Mouse (Mus musculus) embryonic facial prominence, embryonic 12.5 days (tissue): ENCODE measurements around the gene Vps4b. TPM values are rescaled to one million over a fixed set of nuclear protein-coding genes. Genes with fewer than 3 reads are reported as not detected.

ENCODE experiments used
- ATAC-seq: fragments of 200-750 bp; cut with Nextera tagmentation; 2 replicates; pipeline ENCODE4 v1.8.0; 2017; ENCODE audit not compliant: insufficient number of reproducible peaks, insufficient read depth, low FRiP score, low TSS enrichment
- H3K27ac ChIP-seq: fragments of 300-500 bp; sonication (generic); 2 replicates; pipeline ENCODE4 v1.5.1; 2016; ENCODE audit warnings: mild to moderate bottlenecking
- H3K27me3 ChIP-seq: fragments of 300-500 bp; sonication (generic); 2 replicates; pipeline ENCODE4 v1.6.1; 2016; ENCODE audit warnings: mild to moderate bottlenecking, moderate library complexity
- H3K36me3 ChIP-seq: fragments of 300-500 bp; sonication (generic); 2 replicates; pipeline ENCODE4 v1.6.1; 2016; ENCODE audit warnings: mild to moderate bottlenecking
- H3K4me1 ChIP-seq: fragments of 300-500 bp; sonication (generic); 2 replicates; pipeline ENCODE4 v1.6.1; 2016
- H3K4me2 ChIP-seq: fragments of 300-500 bp; sonication (generic); replicated peaks from 2 replicates; pipeline ENCODE4 v1.6.1; 2016; ENCODE audit warnings: mild to moderate bottlenecking, moderate library complexity
- H3K4me3 ChIP-seq: fragments of 300-500 bp; sonication (generic); 2 replicates; pipeline ENCODE4 v1.5.1; 2016; ENCODE audit warnings: mild to moderate bottlenecking
- H3K9ac ChIP-seq: fragments of 300-500 bp; sonication (generic); 2 replicates; pipeline ENCODE4 v1.6.1; 2016; ENCODE audit warnings: mild to moderate bottlenecking, moderate library complexity
- H3K9me3 ChIP-seq: fragments of 300-500 bp; sonication (generic); 2 replicates; pipeline ENCODE4 v1.6.1; 2016; ENCODE audit warnings: mild to moderate bottlenecking, moderate library complexity
- WGBS: fragments of 180-500 bp; shearing (Covaris S2); methylation state at CpG from one replicate; pipeline ENCODE4 v1.1.7; 2016; 5-methylcytosine and 5-hydroxymethylcytosine counted together
- polyA plus RNA-seq: library from polyadenylated mRNA; unstranded; fragments of >200 nt; fragmentation: Nextera tagmentation; extraction: Ambion mirVana; gene quantifications from 2 replicates; pipeline ENCODE4 v1.2.1, GENCODE M21; 2016

Vps4b gene
- polyA plus RNA-seq, 1 experiment from 2014 or later, result 72.2 TPM

DNA sequence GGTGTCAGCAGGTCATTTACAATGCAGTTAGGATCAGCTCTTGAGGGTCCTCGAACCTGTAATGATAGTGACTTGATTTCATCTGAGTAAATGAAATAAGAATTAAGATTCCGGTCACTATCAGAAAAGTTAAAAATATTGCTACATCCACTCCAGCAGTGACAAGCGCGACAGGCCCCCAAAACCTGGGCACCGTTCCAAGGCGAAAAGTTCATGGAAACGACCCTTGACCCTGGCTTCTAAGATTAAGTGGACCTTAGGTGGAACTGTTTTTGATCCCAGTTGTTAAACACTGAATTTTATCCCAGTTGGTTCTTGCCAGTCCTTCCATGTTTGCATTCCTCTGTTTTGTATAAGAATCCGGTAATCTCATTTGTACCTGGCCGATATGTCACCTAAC, 22.4 kb downstream of the Vps4b start:
- H3K9ac ChIP-seq, result no peak overlapping the region
- no peak overlapping the region for H3K27ac ChIP-seq
- H3K4me3 ChIP-seq, result no peak overlapping the region
- no peaks in the 10 kb centered on the region for H3K4me1 ChIP-seq
- no peaks in the 10 kb centered on the region for H3K9me3 ChIP-seq
- no peak for ATAC-seq
- H3K4me2 ChIP-seq, result no peak overlapping the region
- H3K36me3 ChIP-seq, result peaks cover 51% of the 10 kb centered on the region
- no peaks in the 10 kb centered on the region for H3K27me3 ChIP-seq
- WGBS, result 90% methylated on average over 9 of the region's 9 CpGs

DNA sequence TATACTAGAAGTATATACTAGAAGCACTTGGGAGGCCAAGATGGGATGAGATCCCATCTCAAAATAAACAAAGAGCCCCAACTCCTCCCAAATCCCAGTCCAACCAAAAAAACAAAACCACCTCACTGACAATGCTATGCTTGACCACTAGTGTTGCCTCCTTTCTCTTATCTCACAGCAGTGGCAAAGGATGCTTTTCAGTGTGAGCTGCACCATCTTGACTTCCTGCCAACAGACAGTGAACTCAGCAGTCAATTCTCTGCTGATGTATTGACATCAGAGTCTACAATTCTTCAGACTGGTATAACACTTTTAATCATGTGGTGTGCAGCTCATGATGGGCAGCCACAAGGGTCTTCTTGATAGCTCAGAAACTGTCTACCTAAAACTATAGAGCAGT, 27.8 kb downstream of the Vps4b start:
- Histone ChIP-seq H3K9me3 (no peaks in the 10 kb centered on the region), H3K4me1 (no peaks in the 10 kb centered on the region), H3K9ac (no peak overlapping the region), H3K4me2 (no peak overlapping the region), H3K27me3 (no peaks in the 10 kb centered on the region), H3K4me3 (no peak overlapping the region), H3K36me3 (peaks cover 47% of the 10 kb centered on the region), H3K27ac (no peak overlapping the region)
- no peak for ATAC-seq

GRCm38 (mm10) chr1:106765771-106766170, 30.8 kb downstream of the Vps4b start:
- H3K4me1 ChIP-seq, result no peaks in the 10 kb centered on the region
- no peak overlapping the region for H3K27ac ChIP-seq
- no peak for ATAC-seq
- peaks cover 37% of the 10 kb centered on the region for H3K36me3 ChIP-seq
- no peaks in the 10 kb centered on the region for H3K27me3 ChIP-seq
- H3K4me2 ChIP-seq, result no peak overlapping the region
- 96% methylated on average over 8 of the region's 8 CpGs for WGBS
- H3K9ac ChIP-seq, result no peak overlapping the region
- H3K9me3 ChIP-seq, result no peaks in the 10 kb centered on the region
- H3K4me3 ChIP-seq, result no peak overlapping the region

DNA sequence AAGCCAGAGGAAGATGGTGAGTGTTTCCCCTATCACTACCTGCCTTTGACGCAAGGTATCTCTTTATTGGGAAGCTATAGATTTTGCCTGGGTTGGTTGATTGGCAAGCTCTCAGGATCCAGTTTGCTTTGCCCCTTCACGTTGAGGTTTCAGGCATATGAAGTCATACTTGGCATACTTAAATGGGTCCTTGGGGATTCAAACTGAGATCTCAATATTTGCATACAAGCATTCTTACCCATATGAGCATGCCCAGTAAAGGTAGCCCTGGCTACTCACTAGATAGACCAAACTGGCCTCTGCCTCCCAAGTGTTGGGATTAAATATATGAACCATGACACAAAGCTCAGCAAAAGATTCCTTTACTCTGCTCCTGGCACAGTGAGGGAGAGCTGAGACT, 31.7 kb downstream of the Vps4b start:
- Histone ChIP-seq H3K36me3 (peaks cover 29% of the 10 kb centered on the region), H3K9ac (no peak overlapping the region), H3K27me3 (no peaks in the 10 kb centered on the region), H3K27ac (no peak overlapping the region), H3K9me3 (no peaks in the 10 kb centered on the region), H3K4me3 (no peak overlapping the region), H3K4me1 (no peaks in the 10 kb centered on the region), H3K4me2 (no peak overlapping the region)
- ATAC-seq, result no peak
- WGBS, result 89% methylated on average over 2 of the region's 2 CpGs

- H3K4me2 ChIP-seq, result no peak overlapping the region
- H3K9me3 ChIP-seq, result no peaks in the 10 kb centered on the region
- WGBS, result 89% methylated on average over 3 of the region's 3 CpGs
- no peak overlapping the region for H3K27ac ChIP-seq
- ATAC-seq, result no peak
- H3K9ac ChIP-seq, result no peak overlapping the region
- H3K4me1 ChIP-seq, result no peaks in the 10 kb centered on the region
- peaks cover 29% of the 10 kb centered on the region for H3K36me3 ChIP-seq
- no peak overlapping the region for H3K4me3 ChIP-seq
- no peaks in the 10 kb centered on the region for H3K27me3 ChIP-seq
Observed at GRCm38 (mm10) chr1:106764281-106764680, 32.2 kb downstream of the Vps4b start.

DNA sequence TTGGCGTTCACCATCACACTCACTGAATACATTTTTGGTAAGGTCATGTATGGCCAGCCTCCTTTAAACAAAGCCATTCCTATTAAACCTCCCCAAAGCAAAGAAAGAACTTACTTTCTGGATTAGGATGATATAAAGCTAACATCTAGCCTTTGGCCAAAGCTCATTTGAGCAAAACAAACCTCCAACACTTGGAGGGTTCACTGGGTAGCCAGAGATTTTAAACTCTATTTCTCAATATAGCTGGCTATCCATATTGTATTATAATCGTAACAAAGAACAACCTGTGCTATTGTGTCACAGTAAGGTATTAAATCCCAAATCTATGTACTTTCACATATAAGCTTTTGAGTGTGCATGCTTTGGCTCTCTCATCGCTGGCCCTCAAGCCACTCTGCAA, 35.8 kb downstream of the Vps4b start:
- no peak overlapping the region for H3K27ac ChIP-seq
- no peaks in the 10 kb centered on the region for H3K9me3 ChIP-seq
- no peak overlapping the region for H3K9ac ChIP-seq
- WGBS, result 85% methylated on average over 3 of the region's 3 CpGs
- no peak for ATAC-seq
- H3K4me3 ChIP-seq, result no peak overlapping the region
- peaks cover 8% of the 10 kb centered on the region; the same call in 1 of the 2 replicates for H3K4me1 ChIP-seq
- peaks cover 10% of the 10 kb centered on the region; the same call in 1 of the 2 replicates for H3K36me3 ChIP-seq
- no peak overlapping the region for H3K4me2 ChIP-seq
- H3K27me3 ChIP-seq, result no peaks in the 10 kb centered on the region

GRCm38 (mm10) chr1:106759572-106760435, 36.7 kb downstream of the Vps4b start, which contains the start of gene Kdsr:
Kdsr (minus strand) TSS chr1:106759727.
- H3K36me3 ChIP-seq, result peaks cover 3% of the 10 kb centered on the region; the same call in 1 of the 2 replicates
- 3% methylated on average over 50 of the region's 51 CpGs for WGBS
- H3K9ac ChIP-seq, result peak within 1 kb of the TSS; percentile 78
- no peaks in the 10 kb centered on the region for H3K27me3 ChIP-seq
- peak within 1 kb of the TSS; percentile 92 for H3K27ac ChIP-seq
- peak; percentile 99 for ATAC-seq
- H3K4me1 ChIP-seq, result peaks cover 8% of the 10 kb centered on the region; the same call in 1 of the 2 replicates
- no peaks in the 10 kb centered on the region for H3K9me3 ChIP-seq
- H3K4me3 ChIP-seq, result peak within 1 kb of the TSS; percentile 83
- peak within 1 kb of the TSS; percentile 96 for H3K4me2 ChIP-seq

DNA sequence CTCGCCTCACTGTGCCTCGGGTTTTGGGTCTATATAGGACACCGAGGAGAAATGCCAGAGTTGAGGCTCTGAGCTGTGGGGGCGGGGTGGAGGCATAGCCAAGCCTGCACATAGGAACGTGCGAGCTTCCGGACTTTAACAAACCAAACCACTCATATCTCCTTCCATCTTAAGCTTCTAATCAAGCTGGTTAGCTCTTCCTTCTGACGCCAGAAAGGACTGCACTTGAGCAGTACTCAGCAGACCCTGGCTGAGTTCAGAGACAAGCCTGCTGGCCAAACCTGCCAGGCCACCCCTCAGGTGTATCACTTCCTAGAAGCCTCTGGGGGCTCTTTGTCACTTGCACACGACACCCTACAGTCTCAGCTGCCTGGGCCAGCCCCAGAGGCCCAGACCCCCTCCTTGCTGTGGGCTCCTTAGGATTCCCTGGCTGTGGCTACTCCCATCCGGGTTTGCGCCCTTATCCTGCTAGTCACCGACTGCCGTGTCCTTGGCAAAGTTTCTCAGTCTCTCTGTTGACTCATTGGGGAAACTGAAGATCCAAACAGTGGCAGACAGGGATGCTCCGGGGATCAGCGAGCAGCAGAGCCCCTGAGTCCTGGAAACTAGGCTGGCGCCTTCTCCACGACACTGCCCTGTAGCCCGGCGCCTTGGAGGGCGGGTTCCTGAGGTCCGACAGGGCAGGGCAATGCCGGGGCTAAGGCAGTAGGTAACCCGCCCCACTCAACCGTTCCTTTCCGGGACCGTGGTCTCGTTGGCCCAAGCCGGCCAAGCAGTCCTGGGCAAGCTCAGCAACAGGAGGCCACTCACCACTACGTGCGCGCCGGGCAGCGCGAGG, 37.6 kb downstream of the Vps4b start:
- 2% methylated on average over 34 of the region's 34 CpGs for WGBS
- H3K4me2 ChIP-seq, result peak overlapping the region; percentile 96
- no peaks in the 10 kb centered on the region for H3K27me3 ChIP-seq
- no peaks in the 10 kb centered on the region for H3K9me3 ChIP-seq
- peaks cover 8% of the 10 kb centered on the region; the same call in 1 of the 2 replicates for H3K4me1 ChIP-seq
- ATAC-seq, result peak; percentile 18
- H3K4me3 ChIP-seq, result peak overlapping the region; percentile 83
- peak overlapping the region; percentile 92 for H3K27ac ChIP-seq
- H3K36me3 ChIP-seq, result peaks cover 3% of the 10 kb centered on the region; the same call in 1 of the 2 replicates
- H3K9ac ChIP-seq, result peak overlapping the region; percentile 78

GRCm38 (mm10) chr1:106756633-106757032, 39.9 kb downstream of the Vps4b start:
- Histone ChIP-seq H3K4me3 (no peak overlapping the region), H3K36me3 (no peaks in the 10 kb centered on the region; the same call in 1 of the 2 replicates), H3K27ac (no peak overlapping the region), H3K9ac (no peak overlapping the region), H3K4me2 (no peak overlapping the region), H3K9me3 (no peaks in the 10 kb centered on the region), H3K27me3 (no peaks in the 10 kb centered on the region), H3K4me1 (peaks cover 8% of the 10 kb centered on the region; the same call in 1 of the 2 replicates)
- no peak for ATAC-seq
- WGBS, result 87% methylated on average over 4 of the region's 4 CpGs

DNA sequence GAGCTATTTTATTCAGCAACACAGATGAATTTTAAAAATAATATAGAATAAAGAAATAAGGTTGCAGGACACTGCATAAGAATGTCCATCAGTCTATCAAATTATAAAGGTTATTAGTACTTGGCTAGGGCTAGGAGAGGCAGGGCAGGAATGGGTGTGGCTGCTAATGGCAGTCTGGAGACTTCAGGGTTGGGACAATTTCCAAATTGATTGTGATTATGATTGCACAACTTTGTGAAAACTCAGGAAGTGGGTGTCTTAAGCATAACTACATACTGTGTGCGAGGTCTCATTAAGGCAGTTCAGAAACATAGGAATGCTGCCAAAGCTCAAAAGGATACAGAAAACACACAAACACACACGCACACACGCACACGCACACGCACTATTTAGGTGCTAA, 44.5 kb downstream of the Vps4b start:
- peaks cover 13% of the 10 kb centered on the region for H3K36me3 ChIP-seq
- no peak overlapping the region for H3K4me2 ChIP-seq
- no peaks in the 10 kb centered on the region for H3K4me1 ChIP-seq
- no peaks in the 10 kb centered on the region for H3K27me3 ChIP-seq
- no peak for ATAC-seq
- H3K4me3 ChIP-seq, result no peak overlapping the region
- no peak overlapping the region for H3K9ac ChIP-seq
- H3K27ac ChIP-seq, result no peak overlapping the region
- H3K9me3 ChIP-seq, result no peaks in the 10 kb centered on the region
- WGBS, result 93% methylated on average over 5 of the region's 5 CpGs

DNA sequence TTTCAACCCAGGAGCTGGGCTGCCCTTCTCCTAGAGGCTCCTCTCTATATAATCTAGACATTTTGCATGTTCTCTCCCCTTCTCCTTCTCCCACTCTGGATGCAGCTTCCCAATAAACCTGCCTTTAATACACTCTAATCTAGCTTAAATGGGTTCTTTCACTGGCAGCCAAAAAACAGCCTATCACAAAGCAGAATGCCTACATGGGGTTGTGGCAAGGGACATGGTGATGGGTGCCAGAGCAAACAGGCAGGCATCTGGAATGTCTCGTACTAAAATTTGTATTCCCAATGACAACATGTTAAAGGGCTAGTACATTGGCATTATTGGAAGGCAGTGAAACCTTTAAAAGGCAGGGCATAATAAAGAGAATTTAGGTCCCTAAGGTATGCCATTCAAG, 45.9 kb downstream of the Vps4b start:
- Histone ChIP-seq H3K36me3 (peaks cover 27% of the 10 kb centered on the region), H3K27me3 (no peaks in the 10 kb centered on the region), H3K4me3 (no peak overlapping the region), H3K27ac (no peak overlapping the region), H3K9me3 (no peaks in the 10 kb centered on the region), H3K9ac (no peak overlapping the region), H3K4me1 (no peaks in the 10 kb centered on the region), H3K4me2 (no peak overlapping the region)
- ATAC-seq, result no peak
- WGBS, result 83% methylated on average over 1 of the region's 1 CpGs
